In genomic region chr12:107596236-107596635, GRCm38 (mm10) we compare ENCODE assay signal across 35 mouse cellular contexts.
"Had no signal": no experiment of that assay in that cellular context is flagged by ENCODE, and none has a peak within 500 bp of the region (broad histone marks: within the 10 kb centered on the region; RNA-seq: fewer than 3 reads in every experiment).

No protein-coding gene starts in this region.

- H3K9me3 ChIP-seq: heart, embryonic 10.5 days; heart, embryonic 12.5 days; heart, embryonic 13.5 days; heart, embryonic 15.5 days; hindbrain, embryonic 10.5 days; hindbrain, embryonic 12.5 days; hindbrain, embryonic 13.5 days; hindbrain, embryonic 15.5 days; intestine, embryonic 15.5 days; kidney, embryonic 15.5 days had no signal

- H3K4me2 ChIP-seq: heart, embryonic 11.5 days; heart, embryonic 12.5 days; heart, embryonic 13.5 days; heart, embryonic 15.5 days; hindbrain, embryonic 12.5 days; hindbrain, embryonic 13.5 days; hindbrain, embryonic 14.5 days; hindbrain, embryonic 15.5 days; intestine, embryonic 15.5 days; kidney, embryonic 15.5 days had no signal

- DNase-seq: heart, postnatal 10 days; heart, postnatal 14 days; heart, postnatal 36 days; heart, postnatal 4 days; kidney, adult 11 months; kidney, adult 18-20 months; kidney, adult 2 months; kidney, adult 8-10 months; kidney, adult 9 months; kidney, postnatal 10 days; kidney, postnatal 14 days; kidney, postnatal 25 days; kidney, postnatal 36 days; kidney, postnatal 4 days; layer of hippocampus, adult 9-11 months; layer of hippocampus, postnatal 36 days had no signal

- H3K27ac ChIP-seq: heart, embryonic 10.5 days; heart, embryonic 13.5 days; heart, embryonic 15.5 days; hindbrain, embryonic 10.5 days; hindbrain, embryonic 12.5 days; hindbrain, embryonic 13.5 days; hindbrain, embryonic 14.5 days; hindbrain, embryonic 15.5 days; hindbrain, postnatal 0 days; intestine, embryonic 15.5 days; kidney, embryonic 15.5 days; kidney, postnatal 0 days; layer of hippocampus, adult 2 months had no signal

- ATAC-seq: hindbrain, embryonic 16.5 days; hindbrain, postnatal 0 days; inflammation-experienced regulatory T-cells, adult 6 months; intestine, embryonic 15.5 days; intestine, embryonic 16.5 days; intestine, postnatal 0 days had no signal

- H3K9ac ChIP-seq: heart, embryonic 12.5 days; heart, embryonic 13.5 days; heart, embryonic 15.5 days; hindbrain, embryonic 12.5 days; hindbrain, embryonic 13.5 days; hindbrain, embryonic 14.5 days; hindbrain, embryonic 15.5 days; intestine, embryonic 15.5 days; kidney, embryonic 15.5 days had no signal

- H3K27me3 ChIP-seq: heart, embryonic 12.5 days; heart, embryonic 13.5 days; heart, embryonic 15.5 days; hindbrain, embryonic 12.5 days; hindbrain, embryonic 13.5 days; hindbrain, embryonic 15.5 days; intestine, embryonic 15.5 days; kidney, embryonic 15.5 days had no signal

- H3K36me3 ChIP-seq: heart, embryonic 10.5 days; heart, embryonic 12.5 days; heart, embryonic 13.5 days; heart, embryonic 15.5 days; hindbrain, embryonic 10.5 days; hindbrain, embryonic 12.5 days; hindbrain, embryonic 13.5 days; hindbrain, embryonic 15.5 days; intestine, embryonic 15.5 days; kidney, embryonic 15.5 days had no signal

- H3K4me1 ChIP-seq: heart, embryonic 10.5 days; heart, embryonic 12.5 days; heart, embryonic 13.5 days; heart, embryonic 15.5 days; hindbrain, embryonic 10.5 days; hindbrain, embryonic 12.5 days; hindbrain, embryonic 13.5 days; hindbrain, embryonic 15.5 days; intestine, embryonic 15.5 days; kidney, embryonic 15.5 days had no signal

- H3K4me3 ChIP-seq: heart, embryonic 10.5 days; heart, embryonic 12.5 days; heart, embryonic 13.5 days; heart, embryonic 15.5 days; hindbrain, embryonic 10.5 days; hindbrain, embryonic 12.5 days; hindbrain, embryonic 13.5 days; hindbrain, embryonic 15.5 days; intestine, embryonic 15.5 days; kidney, embryonic 15.5 days; layer of hippocampus, adult 2 months had no signal
